Mouse (Mus musculus): ENCODE measurements at regions not wholly inside any gene's neighbourhood (a gene's known extent, or its start where the extent isn't known, plus 50 kb on each side); places are given as distances from the start of the nearest gene placed in this dataset.
"Not testable (repeated sequence)": the region's sequence is repeated elsewhere in the genome, so short reads cannot be mapped to it uniquely, and the experiment has no call there.

DNA sequence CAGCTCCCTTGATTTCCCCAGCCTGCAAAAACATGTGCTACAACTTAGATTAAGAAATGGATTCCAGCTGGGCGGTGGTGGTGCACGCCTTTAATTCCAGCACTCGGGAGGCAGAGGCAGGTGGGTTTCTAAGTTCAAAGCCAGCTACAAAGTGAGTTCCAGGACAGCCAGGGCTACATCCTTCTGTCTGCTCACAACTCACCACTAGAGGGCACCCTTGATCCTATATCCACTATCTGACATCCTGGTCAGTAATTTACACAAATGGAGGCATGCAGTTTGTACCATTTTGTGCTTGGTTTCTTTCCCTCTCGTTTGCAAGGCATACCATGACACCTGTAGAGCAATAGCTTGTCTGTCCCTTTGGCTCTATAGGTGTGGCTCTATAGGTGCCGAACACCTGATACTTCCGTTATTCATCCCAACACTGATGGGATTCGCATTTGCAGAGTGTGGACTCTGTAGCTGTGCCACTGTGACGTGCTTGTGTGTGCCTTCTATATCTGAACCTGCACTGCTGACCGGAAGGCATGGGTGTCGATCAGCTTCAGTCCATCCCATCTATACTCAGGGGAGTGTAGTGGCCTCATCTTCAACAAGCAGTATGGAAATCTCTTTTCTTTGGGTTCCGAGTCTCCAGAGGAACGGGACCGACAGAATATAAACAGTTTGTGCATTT, 108.4 kb upstream of the Spata13 start:
- in situ Hi-C loops (cut with MboI), result no loop called here

GRCm38 (mm10) chr14:60525979-60526378, 107.8 kb upstream of the Spata13 start:
- in situ Hi-C loops (cut with MboI), result no loop called here

- in situ Hi-C loops (cut with MboI), result no loop called here
Observed at GRCm38 (mm10) chr14:60526832-60527231, 107.0 kb upstream of the Spata13 start.

DNA sequence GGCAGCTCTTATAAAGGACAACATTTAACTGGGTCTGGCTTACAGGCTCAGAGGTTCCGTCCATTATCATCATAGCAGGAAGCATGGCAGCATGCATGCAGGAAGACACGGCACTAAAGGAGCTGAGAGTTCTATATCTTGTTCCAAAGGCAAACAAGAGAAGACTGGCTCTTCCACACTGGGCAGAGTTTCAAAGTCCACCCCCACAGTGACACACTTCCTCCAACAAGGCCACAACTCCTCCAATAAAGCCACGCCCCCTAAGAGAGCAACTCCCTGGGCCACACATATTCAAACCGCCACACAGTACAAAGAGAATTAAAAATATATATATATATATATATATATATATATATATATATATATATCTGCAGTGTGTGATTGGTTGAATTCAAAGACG, 105.8 kb upstream of the Spata13 start:
- in situ Hi-C loops (cut with MboI), result no loop called here

DNA sequence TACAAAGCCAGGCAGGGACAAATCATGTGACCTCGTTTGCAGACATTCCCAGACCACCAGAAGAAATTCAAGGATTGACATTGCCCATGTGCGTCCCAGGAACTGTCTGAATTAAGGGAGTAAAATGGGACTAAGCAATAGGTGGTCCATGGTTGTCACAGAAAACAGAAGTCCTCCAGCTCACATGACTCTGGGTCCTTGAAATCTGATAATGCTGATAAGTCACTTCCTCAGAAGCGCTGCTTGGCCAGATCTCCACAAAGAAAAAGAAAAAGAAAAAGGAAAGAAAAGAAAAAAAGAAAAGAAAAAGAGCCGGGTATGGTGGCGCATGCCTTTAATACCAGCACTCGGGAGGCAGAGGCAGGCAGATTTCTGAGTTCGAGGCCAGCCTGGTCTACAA, 105.3 kb upstream of the Spata13 start:
- in situ Hi-C loops (cut with MboI), result no loop called here

- in situ Hi-C loops (cut with MboI), result no loop called here
Observed at GRCm38 (mm10) chr14:60529022-60529421, 104.8 kb upstream of the Spata13 start.

DNA sequence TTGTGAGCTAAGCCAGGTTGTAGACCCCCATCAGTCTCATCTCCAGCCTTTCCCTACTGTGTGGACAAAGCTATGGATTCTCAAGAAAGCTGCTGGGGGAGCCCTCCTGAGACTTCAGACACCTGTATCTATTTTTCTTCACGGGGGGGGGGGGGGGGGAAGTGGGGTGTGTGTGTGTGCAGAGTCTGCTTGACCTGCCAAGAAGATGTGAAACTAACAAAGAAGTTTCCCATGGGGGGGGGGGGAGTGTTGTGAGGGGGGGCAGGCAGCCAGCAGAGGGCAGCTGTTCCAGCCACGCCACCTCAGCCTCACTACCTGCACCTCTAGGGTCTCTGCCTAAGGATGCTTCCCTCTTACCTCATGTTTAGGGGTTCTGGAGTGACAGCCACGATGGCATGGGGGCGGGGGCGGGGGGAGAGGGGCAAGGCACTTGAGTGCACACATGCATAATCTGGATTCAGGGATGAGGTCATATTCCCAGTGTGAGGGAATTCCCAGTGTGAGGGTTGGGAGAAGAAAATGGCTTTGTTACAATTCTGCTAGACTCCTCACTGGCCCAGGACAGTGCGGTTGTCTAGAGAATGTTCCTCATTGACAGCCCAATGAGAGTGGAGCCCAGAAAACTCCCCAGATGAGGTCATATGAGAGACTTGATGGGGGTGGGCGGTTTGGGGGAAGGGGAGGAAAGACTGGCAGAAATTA, 104.0 kb upstream of the Spata13 start:
- in situ Hi-C loops (cut with MboI), result no loop called here

GRCm38 (mm10) chr14:60530348-60530711, 103.5 kb upstream of the Spata13 start:
- in situ Hi-C loops (cut with MboI), result no loop called here

- in situ Hi-C loops (cut with MboI), result no loop called here
Observed at GRCm38 (mm10) chr14:60530973-60531372, 102.8 kb upstream of the Spata13 start.

GRCm38 (mm10) chr14:60531766-60532165, 102.0 kb upstream of the Spata13 start:
- in situ Hi-C loops (cut with MboI), result no loop called here

GRCm38 (mm10) chr14:60533452-60534224, 100.2 kb upstream of the Spata13 start:
- in situ Hi-C loops (cut with MboI), result no loop called here

DNA sequence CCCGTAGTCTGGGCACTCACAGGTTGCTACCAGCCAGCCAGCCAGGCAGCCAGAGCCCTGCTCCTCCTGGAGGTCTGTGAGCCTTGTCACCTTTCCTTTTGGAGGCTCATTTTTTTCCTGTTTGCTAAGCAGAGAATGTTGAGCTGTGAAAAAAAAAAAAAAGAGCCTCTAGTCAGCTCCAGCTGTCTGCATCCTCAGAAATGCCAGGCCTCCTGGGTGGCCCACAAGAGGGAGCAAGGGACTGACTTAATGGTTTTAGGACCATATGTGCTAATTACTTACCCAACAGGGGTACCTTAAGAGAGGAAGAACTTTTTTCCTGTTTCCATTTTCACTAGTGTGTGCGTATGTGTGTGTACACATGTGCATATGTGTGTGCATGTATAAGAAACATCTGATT, 94.8 kb upstream of the Spata13 start:
- in situ Hi-C loops (cut with MboI), result no loop called here

- in situ Hi-C loops (cut with MboI), result no loop called here
Observed at GRCm38 (mm10) chr14:60540111-60540510, 93.7 kb upstream of the Spata13 start.

- in situ Hi-C loops (cut with MboI), result no loop called here
Observed at GRCm38 (mm10) chr14:60541596-60541995, 92.2 kb upstream of the Spata13 start.

DNA sequence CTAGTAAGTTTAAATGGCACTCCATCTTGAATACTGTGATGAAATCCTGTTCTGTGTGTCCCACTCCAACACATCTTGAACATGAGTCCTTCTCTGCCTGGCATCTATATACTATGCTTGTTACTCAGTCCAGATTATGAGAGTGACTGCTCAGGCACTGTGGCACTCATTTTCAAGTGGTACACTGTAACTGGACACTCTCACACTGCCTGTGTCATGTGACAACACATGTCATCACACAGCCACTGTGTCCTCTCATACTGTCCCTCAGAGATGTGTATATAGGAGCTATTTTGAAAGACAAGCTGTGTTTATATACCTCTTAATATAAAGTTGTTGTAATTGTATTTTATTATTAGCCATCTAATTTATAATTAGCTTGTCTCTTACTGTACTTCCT, 89.0 kb upstream of the Spata13 start:
- in situ Hi-C loops (cut with MboI), result no loop called here

DNA sequence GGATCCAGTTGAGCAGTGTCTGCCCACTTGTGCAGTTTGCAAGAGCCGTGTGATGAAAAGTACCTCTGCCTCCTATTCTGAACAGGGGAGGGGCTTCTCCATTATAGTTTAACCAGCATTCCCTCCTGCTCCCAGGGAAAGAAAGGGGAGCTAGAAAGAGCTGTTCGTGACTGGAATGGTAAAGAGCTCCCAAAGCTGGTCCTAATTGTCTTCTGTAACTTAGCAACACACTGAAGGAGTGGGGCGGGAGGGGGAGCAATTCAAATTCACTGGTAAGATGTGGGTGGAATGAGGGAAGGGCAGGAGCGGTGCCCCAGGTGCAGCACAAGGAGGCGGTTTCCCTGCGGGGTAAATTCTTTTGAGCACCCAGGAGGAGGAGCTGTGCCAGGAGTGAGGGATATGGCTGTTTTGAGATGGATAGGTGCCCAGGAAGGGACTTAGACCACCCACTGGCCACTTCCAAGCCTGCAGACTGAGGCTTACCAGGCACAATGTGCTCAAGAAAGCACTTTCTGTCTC, 79.5 kb upstream of the Spata13 start:
- in situ Hi-C loops (cut with MboI), result no loop called here

DNA sequence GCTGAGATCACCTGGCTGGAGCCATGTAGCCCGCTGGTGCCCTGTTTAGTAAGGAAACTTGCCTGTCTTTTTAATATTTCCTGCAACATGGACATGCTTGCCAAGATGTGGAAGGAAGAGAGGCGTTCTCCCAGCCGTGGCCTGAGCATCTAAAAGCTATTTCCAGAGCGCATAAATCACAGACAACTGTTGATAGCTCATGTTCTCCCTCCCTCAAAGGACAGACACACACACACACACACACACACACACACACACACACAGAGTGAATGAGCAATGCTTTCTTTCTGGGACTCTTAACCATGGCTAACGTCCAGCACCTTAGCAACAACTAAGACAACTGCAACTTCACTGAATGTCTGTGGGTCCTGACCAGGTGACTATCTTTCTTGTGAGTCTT, 77.3 kb upstream of the Spata13 start:
- in situ Hi-C loops (cut with MboI), result no loop called here

DNA sequence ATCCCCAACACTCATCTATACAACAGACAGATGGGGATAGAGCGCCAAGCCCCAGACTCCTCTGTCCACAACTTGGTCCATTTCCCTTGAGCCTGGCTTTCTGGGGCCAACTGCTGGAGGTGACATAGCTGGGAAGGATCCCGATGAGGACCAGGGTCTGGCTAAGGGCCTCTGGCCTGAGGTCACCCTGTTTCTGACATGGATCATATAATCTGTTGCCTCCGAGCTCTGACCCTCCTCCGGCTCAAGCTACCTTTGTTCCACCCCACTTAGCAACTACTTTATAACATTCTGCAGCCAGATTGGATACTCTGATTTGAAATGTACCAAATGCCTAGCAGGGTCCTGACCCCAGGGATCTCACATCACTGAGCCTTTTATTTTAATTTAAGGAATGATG, 76.8 kb upstream of the Spata13 start:
- in situ Hi-C loops (cut with MboI), result no loop called here

DNA sequence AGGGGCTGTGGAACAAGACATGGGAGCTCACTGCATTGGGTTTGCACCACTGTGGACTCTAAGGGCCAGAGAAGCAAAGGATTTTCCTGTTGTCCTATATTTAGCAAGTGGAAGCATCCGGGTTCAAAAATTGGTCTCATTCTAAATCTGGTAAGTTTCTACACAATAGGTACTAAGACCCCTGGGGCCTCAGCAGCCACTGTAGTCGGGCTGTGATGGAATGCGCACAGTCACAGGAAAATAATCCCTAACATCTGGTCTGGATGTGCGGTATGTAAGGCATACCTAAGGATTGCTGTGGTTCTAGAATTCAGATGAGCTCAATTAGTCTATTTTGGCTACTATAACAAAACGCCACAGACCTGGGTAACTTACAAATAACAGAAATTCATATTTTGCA, 74.4 kb upstream of the Spata13 start:
- in situ Hi-C loops (cut with MboI), result no loop called here

- in situ Hi-C loops (cut with MboI), result no loop called here
Observed at GRCm38 (mm10) chr14:60559826-60560529, 73.8 kb upstream of the Spata13 start.

DNA sequence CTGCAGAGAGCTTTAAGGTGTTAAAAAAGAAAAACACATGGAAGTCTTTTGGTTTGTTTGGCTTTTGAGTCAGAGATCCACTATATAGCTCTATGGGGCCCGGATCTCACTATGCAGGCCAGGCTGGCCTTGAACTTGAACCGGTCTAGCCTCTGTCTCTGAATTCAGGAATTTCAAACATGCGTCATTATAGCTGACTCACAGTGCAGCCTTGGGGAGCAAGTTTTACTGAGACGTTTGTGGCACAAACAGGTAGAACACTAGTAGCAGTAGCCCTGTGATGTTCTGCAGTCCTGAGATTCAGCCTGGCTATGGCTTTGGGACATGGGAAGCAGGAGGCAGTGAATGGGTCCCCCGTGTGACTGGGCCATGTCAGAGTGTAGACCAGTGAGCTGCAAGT, 57.5 kb upstream of the Spata13 start:
- in situ Hi-C loops (cut with MboI), result no loop called here

GRCm38 (mm10) chr14:60580131-60580530, 53.7 kb upstream of the Spata13 start:
- in situ Hi-C loops (cut with MboI), result not testable (repeated sequence)
